Mouse (Mus musculus): ENCODE measurements around the gene Guca2a. TPM values are rescaled to one million over a fixed set of nuclear protein-coding genes. Genes with fewer than 3 reads are reported as not detected.

Gene Guca2a
- polyA plus RNA-seq (2012; rRNA removed) = not detected in 2 replicates

GRCm38 (mm10) chr4:119637176-119637845 is at the start of gene Guca2a:
Gene Guca2a (plus strand): TSS chr4:119637704.

GRCm38 (mm10) chr4:119658731-119659130 is 21.2 kb downstream of the Guca2a start, which contains the start of gene Guca2b:
Gene Guca2b (minus strand): TSS chr4:119658954.

Other genes with a start within 250 kb of the Guca2a start
- gene Ccdc30, start 222.2 kb upstream of the Guca2a start, polyA plus RNA-seq (2012; rRNA removed) = 6.0 and 9.9 TPM in 2 replicates
- gene Ppcs, start 215.3 kb upstream of the Guca2a start, polyA plus RNA-seq (2012; rRNA removed) = 12.4 and 13.1 TPM in 2 replicates
- 0.09 and 0.16 TPM in 2 replicates for gene Zmynd12, start 214.9 kb upstream of the Guca2a start, polyA plus RNA-seq (2012; rRNA removed)
- 2.8 and 3.7 TPM in 2 replicates for gene Rimkla, start 145.1 kb upstream of the Guca2a start, polyA plus RNA-seq (2012; rRNA removed)
- 16.8 and 29.2 TPM in 2 replicates for gene Foxj3, start 100.7 kb upstream of the Guca2a start, polyA plus RNA-seq (2012; rRNA removed)
- 3.8 and 4.1 TPM in 2 replicates for gene Frg2f1, start 98.2 kb upstream of the Guca2a start, polyA plus RNA-seq (2012; rRNA removed)
- 0.10 TPM in 1 of 2 replicates, not detected in the other for gene Guca2b, start 21.2 kb downstream of the Guca2a start, polyA plus RNA-seq (2012; rRNA removed)
- gene Hivep3, start 96.1 kb downstream of the Guca2a start, polyA plus RNA-seq (2012; rRNA removed) = 1.9 and 2.1 TPM in 2 replicates

All from central nervous system, embryonic 11.5 days (tissue).